Mouse (Mus musculus): Measurements from ENCODE around the gene Atf7. TPM values are rescaled to one million over a fixed set of nuclear protein-coding genes. Genes with fewer than 3 reads are reported as not detected.

Gene Atf7
- polyA plus RNA-seq (2014; fragmentation: Nextera tagmentation; extraction: Ambion mirVana), result 9.8 and 13.1 TPM in 2 replicates

GRCm38 (mm10) chr15:102624970-102625686 lies at the start of gene Atf7, which contains the start of gene Gm28047:
Gene Atf7 (minus strand): TSS chr15:102625464.
Gene Gm28047 (minus strand): TSS chr15:102625067.
- Histone ChIP-seq H3K4me3 (ENCODE audit: low read depth, low read length) (peak within 1 kb of the TSS; percentile 67), H3K9ac (ENCODE audit: low read length) (peak within 1 kb of the TSS; percentile 88), H3K4me1 (ENCODE audit: control insufficient read depth, insufficient read depth, low read length) (peaks cover 6% of the 10 kb centered on the region), H3K9me3 (ENCODE audit: control insufficient read depth, low read length) (no peaks in the 10 kb centered on the region), H3K36me3 (ENCODE audit: control insufficient read depth, insufficient read depth, low read length) (no peaks in the 10 kb centered on the region), H3K4me2 (peak within 1 kb of the TSS; percentile 86), H3K27me3 (ENCODE audit: control insufficient read depth, insufficient read depth, low read length) (no peaks in the 10 kb centered on the region), H3K27ac (ENCODE audit: low read depth, low read length) (peak within 1 kb of the TSS; percentile 97)
- under 1% methylated on average over 50 of the region's 51 CpGs for WGBS
- peak; percentile 100 for ATAC-seq (ENCODE audit: low FRiP score)
- DNase-seq (ENCODE audit: low spot score, missing footprints), result peak; percentile 99

DNA sequence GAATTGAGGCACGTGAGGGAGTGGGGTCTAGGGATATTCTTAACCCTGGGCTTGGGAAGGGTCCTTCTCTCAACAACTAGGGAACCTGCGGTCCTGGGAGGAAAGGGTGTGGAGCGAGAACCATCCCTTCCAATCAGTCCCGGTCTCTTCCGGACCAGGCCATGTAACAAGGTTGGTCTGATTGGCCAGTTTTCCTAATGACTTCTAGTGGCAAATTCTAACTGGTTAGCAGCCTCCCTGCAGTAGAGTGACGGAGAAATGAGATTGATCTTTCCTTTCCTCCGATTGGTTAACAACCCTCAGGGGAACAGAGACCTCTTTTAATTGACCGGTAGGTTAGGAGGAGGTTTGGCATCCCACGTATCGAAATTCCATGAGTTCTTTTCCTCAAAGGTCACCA lies 48.3 kb upstream of the Atf7 start:
- DNase-seq (ENCODE audit: low spot score, missing footprints) (peak; percentile 93), ATAC-seq (ENCODE audit: low FRiP score) (peak; percentile 59)
- Histone ChIP-seq H3K4me3 (ENCODE audit: low read depth, low read length) (peak overlapping the region; percentile 5; the same call in 1 of the 2 replicates), H3K9me3 (ENCODE audit: control insufficient read depth, low read length) (no peaks in the 10 kb centered on the region), H3K27ac (ENCODE audit: low read depth, low read length) (peak overlapping the region; percentile 96), H3K4me1 (ENCODE audit: control insufficient read depth, insufficient read depth, low read length) (peaks cover 22% of the 10 kb centered on the region), H3K36me3 (ENCODE audit: control insufficient read depth, insufficient read depth, low read length) (no peaks in the 10 kb centered on the region), H3K9ac (ENCODE audit: low read length) (peak overlapping the region; percentile 89; the same call in 1 of the 2 replicates), H3K4me2 (peak overlapping the region; percentile 75), H3K27me3 (ENCODE audit: control insufficient read depth, insufficient read depth, low read length) (no peaks in the 10 kb centered on the region)
- 2% methylated on average over 10 of the region's 10 CpGs for WGBS

GRCm38 (mm10) chr15:102672215-102673071 lies 47.2 kb upstream of the Atf7 start, which contains the start of gene Atp5g2:
Gene Atp5g2 (minus strand): TSS chr15:102672352.
- Histone ChIP-seq H3K4me3 (ENCODE audit: low read depth, low read length) (peak within 1 kb of the TSS; percentile 32), H3K36me3 (ENCODE audit: control insufficient read depth, insufficient read depth, low read length) (no peaks in the 10 kb centered on the region), H3K4me1 (ENCODE audit: control insufficient read depth, insufficient read depth, low read length) (peaks cover 22% of the 10 kb centered on the region), H3K27me3 (ENCODE audit: control insufficient read depth, insufficient read depth, low read length) (no peaks in the 10 kb centered on the region), H3K4me2 (peak within 1 kb of the TSS; percentile 75), H3K9ac (ENCODE audit: low read length) (peak within 1 kb of the TSS; percentile 89), H3K9me3 (ENCODE audit: control insufficient read depth, low read length) (no peaks in the 10 kb centered on the region), H3K27ac (ENCODE audit: low read depth, low read length) (peak within 1 kb of the TSS; percentile 96)
- 2% methylated on average over 37 of the region's 37 CpGs for WGBS
- ATAC-seq (ENCODE audit: low FRiP score), result 0 out of 2 replicates have a peak, but pooled peaks have one; percentile 2
- peak; percentile 97 for DNase-seq (ENCODE audit: low spot score, missing footprints)

DNA sequence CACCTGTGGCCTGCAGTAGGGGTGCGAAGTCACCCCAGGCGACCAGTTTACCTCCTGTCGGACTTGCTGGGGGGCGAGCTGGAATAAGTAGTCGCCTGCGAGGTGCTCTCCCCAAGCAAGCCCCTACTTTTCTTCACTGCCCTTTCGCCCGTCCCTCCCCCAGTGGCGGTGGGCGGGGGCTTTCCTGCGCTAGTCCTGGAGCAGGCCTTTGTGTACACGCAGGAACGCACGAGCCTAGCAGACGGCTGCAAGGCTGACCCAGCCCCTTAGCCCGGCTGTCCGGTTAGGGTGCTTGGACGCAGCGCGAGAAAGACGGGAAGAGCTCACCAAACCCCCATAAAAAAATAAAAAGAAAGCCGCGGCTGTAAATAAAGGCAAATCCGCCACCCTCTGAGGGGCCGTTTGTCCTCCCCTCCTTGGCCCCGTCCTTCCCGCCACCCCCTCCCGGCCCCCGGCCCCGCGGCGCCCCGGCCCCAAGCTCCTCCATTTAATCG lies 46.5 kb upstream of the Atf7 start:
- peak overlapping the region; percentile 96 for H3K27ac ChIP-seq (ENCODE audit: low read depth, low read length)
- H3K4me1 ChIP-seq (ENCODE audit: control insufficient read depth, insufficient read depth, low read length), result peaks cover 22% of the 10 kb centered on the region
- H3K9ac ChIP-seq (ENCODE audit: low read length), result peak overlapping the region; percentile 89
- H3K4me3 ChIP-seq (ENCODE audit: low read depth, low read length), result peak overlapping the region; percentile 32
- no peaks in the 10 kb centered on the region for H3K27me3 ChIP-seq (ENCODE audit: control insufficient read depth, insufficient read depth, low read length)
- no peaks in the 10 kb centered on the region for H3K9me3 ChIP-seq (ENCODE audit: control insufficient read depth, low read length)
- peaks cover 3% of the 10 kb centered on the region; the same call in 1 of the 2 replicates for H3K36me3 ChIP-seq (ENCODE audit: control insufficient read depth, insufficient read depth, low read length)
- WGBS, result under 1% methylated on average over 34 of the region's 34 CpGs
- H3K4me2 ChIP-seq, result peak overlapping the region; percentile 75
- ATAC-seq (ENCODE audit: low FRiP score) (peak; percentile 78), DNase-seq (ENCODE audit: low spot score, missing footprints) (no peak)

- H3K4me2 ChIP-seq, result peak overlapping the region; percentile 85
- H3K4me1 ChIP-seq (ENCODE audit: control insufficient read depth, insufficient read depth, low read length), result peaks cover 22% of the 10 kb centered on the region
- no peaks in the 10 kb centered on the region for H3K27me3 ChIP-seq (ENCODE audit: control insufficient read depth, insufficient read depth, low read length)
- H3K4me3 ChIP-seq (ENCODE audit: low read depth, low read length), result peak overlapping the region; percentile 64
- H3K9me3 ChIP-seq (ENCODE audit: control insufficient read depth, low read length), result no peaks in the 10 kb centered on the region
- under 1% methylated on average over 53 of the region's 53 CpGs for WGBS
- H3K9ac ChIP-seq (ENCODE audit: low read length), result peak overlapping the region; percentile 90
- H3K36me3 ChIP-seq (ENCODE audit: control insufficient read depth, insufficient read depth, low read length), result peaks cover 5% of the 10 kb centered on the region; the same call in 1 of the 2 replicates
- H3K27ac ChIP-seq (ENCODE audit: low read depth, low read length), result peak overlapping the region; percentile 96
- ATAC-seq (ENCODE audit: low FRiP score), result peak; percentile 88
- peak; percentile 100 for DNase-seq (ENCODE audit: low spot score, missing footprints)
Measured at GRCm38 (mm10) chr15:102670767-102671575, 45.7 kb upstream of the Atf7 start.

DNA sequence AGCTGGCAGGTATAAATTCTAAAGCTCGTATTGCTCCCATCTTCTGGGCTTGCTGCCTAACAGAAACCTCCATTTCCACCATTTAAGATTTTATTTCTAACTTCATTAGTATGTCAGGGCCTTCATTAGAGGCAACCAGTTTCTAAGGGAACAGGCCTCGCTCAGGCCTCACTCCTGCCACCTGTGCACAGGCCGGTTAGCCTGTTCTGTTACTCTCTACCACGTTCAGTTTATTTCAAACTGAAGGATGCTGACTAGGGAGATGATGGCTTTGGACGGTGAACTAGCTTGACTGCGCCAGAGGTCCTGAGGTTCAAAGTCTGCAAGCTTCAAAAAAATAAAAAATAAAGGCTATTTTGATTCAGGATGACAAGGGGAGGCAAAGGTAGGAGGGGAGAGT lies 45.0 kb upstream of the Atf7 start:
- peak overlapping the region; percentile 85 for H3K4me2 ChIP-seq
- WGBS, result 14% methylated on average over 6 of the region's 6 CpGs
- H3K27me3 ChIP-seq (ENCODE audit: control insufficient read depth, insufficient read depth, low read length), result no peaks in the 10 kb centered on the region
- peak overlapping the region; percentile 90 for H3K9ac ChIP-seq (ENCODE audit: low read length)
- no peak for DNase-seq (ENCODE audit: low spot score, missing footprints)
- H3K9me3 ChIP-seq (ENCODE audit: control insufficient read depth, low read length), result no peaks in the 10 kb centered on the region
- peak overlapping the region; percentile 96 for H3K27ac ChIP-seq (ENCODE audit: low read depth, low read length)
- no peak for ATAC-seq (ENCODE audit: low FRiP score)
- peaks cover 8% of the 10 kb centered on the region for H3K36me3 ChIP-seq (ENCODE audit: control insufficient read depth, insufficient read depth, low read length)
- peaks cover 22% of the 10 kb centered on the region for H3K4me1 ChIP-seq (ENCODE audit: control insufficient read depth, insufficient read depth, low read length)
- H3K4me3 ChIP-seq (ENCODE audit: low read depth, low read length), result peak overlapping the region; percentile 64

DNA sequence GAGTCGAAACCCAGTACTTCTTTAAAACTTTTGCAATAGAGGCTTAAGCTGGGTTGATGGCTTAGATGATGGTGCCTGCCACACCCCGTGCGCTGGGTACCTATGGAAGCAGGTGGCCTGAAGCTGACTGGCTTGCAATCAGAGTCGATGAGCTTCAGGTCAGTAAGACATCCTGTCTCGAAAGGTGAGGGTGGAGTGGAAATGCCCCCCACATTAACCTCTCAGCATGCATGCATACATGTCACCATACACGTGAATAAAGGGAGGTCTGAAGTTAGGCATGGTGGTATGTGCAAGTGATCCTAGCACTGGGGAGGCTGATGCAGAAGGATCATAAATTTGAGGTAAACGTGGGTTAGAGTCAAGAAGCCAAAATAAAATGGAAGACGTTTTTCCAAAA lies 44.3 kb upstream of the Atf7 start:
- peak overlapping the region; percentile 37; the same call in 1 of the 2 replicates for H3K9ac ChIP-seq (ENCODE audit: low read length)
- H3K27ac ChIP-seq (ENCODE audit: low read depth, low read length), result no peak overlapping the region
- H3K4me1 ChIP-seq (ENCODE audit: control insufficient read depth, insufficient read depth, low read length), result peaks cover 22% of the 10 kb centered on the region
- whole genome bisulfite sequencing, result 87% methylated on average over 8 of the region's 8 CpGs
- DNase-seq (ENCODE audit: low spot score, missing footprints), result no peak
- no peak for ATAC-seq (ENCODE audit: low FRiP score)
- H3K4me2 ChIP-seq, result peak overlapping the region; percentile 85
- no peak overlapping the region for H3K4me3 ChIP-seq (ENCODE audit: low read depth, low read length)
- peaks cover 10% of the 10 kb centered on the region for H3K36me3 ChIP-seq (ENCODE audit: control insufficient read depth, insufficient read depth, low read length)
- no peaks in the 10 kb centered on the region for H3K27me3 ChIP-seq (ENCODE audit: control insufficient read depth, insufficient read depth, low read length)
- H3K9me3 ChIP-seq (ENCODE audit: control insufficient read depth, low read length), result no peaks in the 10 kb centered on the region

DNA sequence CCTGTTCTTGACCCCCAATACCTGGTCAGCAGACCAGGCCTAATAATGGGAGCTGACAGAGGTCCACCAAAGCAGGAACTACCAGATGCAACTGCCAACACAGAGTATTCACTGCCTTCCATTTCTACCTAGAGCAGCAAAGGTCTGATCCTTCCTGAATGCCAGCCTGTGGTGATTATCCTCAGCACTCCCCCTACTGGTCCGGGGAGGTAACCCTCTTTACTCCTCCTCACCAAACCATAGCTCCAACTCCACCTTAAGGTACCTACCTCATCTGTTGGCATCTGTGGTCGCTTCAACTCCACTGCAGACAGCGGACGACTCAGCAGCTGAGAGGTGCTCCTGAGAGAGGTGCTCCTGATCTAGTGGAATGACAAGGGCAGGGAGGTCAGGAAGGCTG lies 40.2 kb upstream of the Atf7 start:
- H3K27me3 ChIP-seq (ENCODE audit: control insufficient read depth, insufficient read depth, low read length), result no peaks in the 10 kb centered on the region
- no peak overlapping the region for H3K4me2 ChIP-seq
- WGBS, result 60% methylated on average over 4 of the region's 4 CpGs
- H3K27ac ChIP-seq (ENCODE audit: low read depth, low read length), result no peak overlapping the region
- ATAC-seq (ENCODE audit: low FRiP score), result no peak
- peaks cover 21% of the 10 kb centered on the region for H3K36me3 ChIP-seq (ENCODE audit: control insufficient read depth, insufficient read depth, low read length)
- H3K9ac ChIP-seq (ENCODE audit: low read length), result no peak overlapping the region
- no peak overlapping the region for H3K4me3 ChIP-seq (ENCODE audit: low read depth, low read length)
- H3K9me3 ChIP-seq (ENCODE audit: control insufficient read depth, low read length), result no peaks in the 10 kb centered on the region
- peak; percentile 91 for DNase-seq (ENCODE audit: low spot score, missing footprints)
- peaks cover 5% of the 10 kb centered on the region; the same call in 1 of the 2 replicates for H3K4me1 ChIP-seq (ENCODE audit: control insufficient read depth, insufficient read depth, low read length)

Measured in midbrain, embryonic 11.5 days (tissue).